Mouse (Mus musculus) stomach, postnatal 0 days (tissue): ENCODE measurements at regions not wholly inside any gene's neighbourhood (a gene's known extent, or its start where the extent isn't known, plus 50 kb on each side); places are given as distances from the start of the nearest gene placed in this dataset.

Source experiments
- CTCF ChIP-seq: IDR thresholded peaks from 2 replicates; pipeline ENCODE4 v1.5.1; 2016; ENCODE audit warnings: antibody characterized with exemption, low read depth, mild to moderate bottlenecking, moderate library complexity
- EP300 ChIP-seq: optimal IDR thresholded peaks from 2 replicates; pipeline ENCODE3; 2016; ENCODE audit warnings: antibody characterized with exemption

DNA sequence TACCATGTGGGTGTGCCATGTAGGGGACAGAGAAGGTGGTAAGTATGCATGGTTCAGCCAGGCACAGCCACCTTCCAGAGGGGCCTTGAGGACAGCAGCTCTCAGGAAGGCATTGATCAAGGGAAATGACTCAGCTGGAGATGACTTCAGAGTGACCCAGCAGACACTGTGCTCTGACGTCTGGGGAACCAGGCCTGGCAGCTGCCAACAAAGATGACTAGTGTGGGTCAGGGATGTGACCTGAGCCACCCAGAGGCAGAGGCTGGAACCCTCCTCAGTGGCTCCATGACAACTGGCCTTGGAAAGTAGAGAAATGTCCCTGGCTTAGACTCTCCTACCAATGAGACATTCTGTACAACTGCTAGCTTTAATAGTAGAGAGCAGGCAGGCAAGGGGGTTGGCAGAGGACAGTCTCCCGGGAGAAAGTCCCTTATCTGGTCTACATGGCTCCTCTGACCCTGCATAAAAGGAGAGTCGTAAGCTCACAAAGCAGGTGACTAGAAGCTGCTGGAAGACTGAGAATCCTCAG lies 348.5 kb downstream of the Eipr1 start:
- no peak for TF ChIP-seq EP300
- TF ChIP-seq CTCF = no peak
